Mouse (Mus musculus) lung, adult 2 months (tissue): ENCODE measurements around the gene Elane. TPM values are rescaled to one million over a fixed set of nuclear protein-coding genes. Genes with fewer than 3 reads are reported as not detected.

Source experiments
- DNase-seq: peaks from one replicate; pipeline ENCODE4 v3.0.0; 2022
- H3K4me1 ChIP-seq: fragments of 200-500 bp; 2 replicates; pipeline ENCODE4 v1.6.1; 2011; ENCODE audit warnings: low read length; ENCODE audit not compliant: control insufficient read depth, insufficient read depth
- H3K4me3 ChIP-seq: fragments of 200-500 bp; replicated peaks from 2 replicates; pipeline ENCODE3; 2011; ENCODE audit warnings: low read depth, mild to moderate bottlenecking, control low read depth, low read length; ENCODE audit errors: extremely low read depth
- CTCF ChIP-seq: fragments of 200-500 bp; IDR thresholded peaks from 2 replicates; pipeline ENCODE4 v1.5.1; 2011; ENCODE audit warnings: mild to moderate bottlenecking, low read length, control low read depth; ENCODE audit not compliant: insufficient read depth
- POLR2A ChIP-seq: fragments of 200-500 bp; IDR thresholded peaks from 2 replicates; pipeline ENCODE4 v1.6.1; 2011; ENCODE audit warnings: low read depth, mild to moderate bottlenecking, control low read depth, low read length, borderline replicate concordance; ENCODE audit errors: extremely low read depth
- WGBS: fragments of 180-500 bp; shearing (Covaris S2); methylation state at CpG from one replicate; pipeline ENCODE4 v1.1.7; 2018; 5-methylcytosine and 5-hydroxymethylcytosine counted together
- polyA plus RNA-seq: library from polyadenylated mRNA; depleted of rRNA; stranded (reverse); fragments of >200 nt; gene quantifications from 2 replicates; pipeline ENCODE4 v1.2.3, GENCODE M21; 2012

Gene Elane
- polyA plus RNA-seq, 1 experiment: 0.85 TPM

GRCm38 (mm10) chr10:79918231-79919078 is 32.4 kb downstream of the Elane start:
- peaks cover 13% of the 10 kb centered on the region for H3K4me1 ChIP-seq
- no peak for DNase-seq
- H3K4me3 ChIP-seq: peak overlapping the region; percentile 55
- TF ChIP-seq POLR2A (peak; percentile 48; the same call in 1 of the 2 replicates), CTCF (no peak)
- 22% methylated on average over 35 of the region's 35 CpGs for WGBS

DNA sequence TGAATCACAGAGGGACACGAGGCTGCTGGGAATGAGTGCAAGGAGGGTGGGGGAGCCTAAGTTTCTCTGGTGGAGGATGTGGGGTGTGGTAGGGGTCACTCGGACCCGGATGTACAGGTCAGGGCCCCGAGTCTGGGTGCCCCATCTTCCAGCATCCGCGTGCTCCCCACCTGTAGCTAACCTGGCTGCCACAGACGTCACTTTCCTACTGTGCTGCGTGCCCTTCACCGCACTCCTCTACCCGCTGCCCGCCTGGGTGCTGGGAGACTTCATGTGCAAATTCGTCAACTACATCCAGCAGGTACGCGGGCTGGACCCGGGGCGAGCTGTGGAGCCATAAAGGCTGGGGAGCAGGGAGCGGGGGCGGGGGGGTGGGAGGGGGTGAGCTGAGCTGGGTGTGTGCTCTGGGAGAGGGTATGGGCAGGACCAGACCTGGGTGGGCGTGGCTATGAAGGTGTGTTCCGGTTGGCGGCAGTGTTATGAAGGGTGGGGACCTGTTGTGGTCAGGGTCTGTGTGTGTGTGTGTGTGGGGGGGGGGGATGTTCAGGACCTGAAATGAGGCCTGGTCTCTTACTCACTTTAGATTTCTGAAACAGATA is 33.3 kb downstream of the Elane start:
- DNase-seq: no peak
- TF ChIP-seq POLR2A (no peak), CTCF (no peak)
- Histone ChIP-seq H3K4me3 (peak overlapping the region; percentile 42), H3K4me1 (peaks cover 13% of the 10 kb centered on the region)
- WGBS: 16% methylated on average over 21 of the region's 21 CpGs

- Histone ChIP-seq H3K4me1 (peaks cover 13% of the 10 kb centered on the region), H3K4me3 (no peak overlapping the region)
- no peak for DNase-seq
- 31% methylated on average over 26 of the region's 26 CpGs for WGBS
- TF ChIP-seq POLR2A (no peak), CTCF (no peak)
Observed at GRCm38 (mm10) chr10:79920056-79920890, 34.2 kb downstream of the Elane start.

DNA sequence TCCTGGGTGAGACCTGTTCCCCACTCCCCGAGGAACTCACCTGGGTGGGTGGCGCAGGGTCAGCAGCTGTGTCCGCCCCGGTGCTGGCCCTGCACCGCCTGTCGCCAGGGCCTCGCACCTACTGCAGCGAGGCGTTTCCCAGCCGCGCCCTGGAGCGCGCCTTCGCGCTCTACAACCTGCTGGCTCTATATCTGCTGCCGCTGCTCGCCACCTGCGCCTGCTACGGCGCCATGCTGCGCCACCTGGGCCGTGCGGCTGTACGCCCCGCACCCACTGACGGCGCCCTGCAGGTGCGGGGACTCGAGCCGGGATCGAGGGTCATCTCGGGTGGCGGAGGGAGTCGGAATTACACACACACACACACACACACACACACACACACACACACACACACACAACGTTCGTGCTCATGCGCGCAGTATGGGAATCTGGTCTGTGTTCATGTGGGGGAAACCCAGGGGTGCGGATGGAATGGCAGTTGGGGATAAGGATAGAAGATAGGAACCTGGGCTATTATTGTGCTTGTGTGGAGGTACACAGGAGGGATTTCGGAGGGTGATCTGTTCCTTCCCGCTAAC is 35.0 kb downstream of the Elane start, which contains the start of gene R3hdm4:
Gene R3hdm4 (minus strand): TSS at position 251 of the 578 bp plus-strand sequence.
- Histone ChIP-seq H3K4me3 (no peak within 1 kb of the TSS), H3K4me1 (peaks cover 10% of the 10 kb centered on the region)
- no peak for DNase-seq
- no peak for TF ChIP-seq CTCF
- 16% methylated on average over 41 of the region's 41 CpGs for WGBS

DNA sequence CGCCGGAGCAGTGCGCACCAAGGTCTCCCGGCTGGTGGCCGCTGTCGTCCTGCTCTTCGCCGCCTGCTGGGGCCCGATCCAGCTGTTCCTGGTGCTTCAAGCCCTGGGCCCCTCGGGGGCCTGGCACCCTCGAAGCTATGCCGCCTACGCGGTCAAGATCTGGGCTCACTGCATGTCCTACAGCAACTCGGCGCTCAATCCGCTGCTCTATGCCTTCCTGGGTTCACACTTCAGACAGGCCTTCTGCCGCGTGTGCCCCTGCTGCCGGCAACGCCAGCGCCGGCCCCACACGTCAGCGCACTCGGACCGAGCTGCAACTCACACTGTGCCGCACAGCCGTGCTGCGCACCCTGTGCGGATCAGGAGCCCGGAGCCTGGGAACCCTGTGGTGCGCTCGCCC is 35.5 kb downstream of the Elane start:
- no peak for TF ChIP-seq POLR2A
- TF ChIP-seq CTCF: no peak
- Histone ChIP-seq H3K4me1 (peaks cover 12% of the 10 kb centered on the region), H3K4me3 (no peak overlapping the region)
- 20% methylated on average over 34 of the region's 34 CpGs for WGBS
- DNase-seq: no peak

GRCm38 (mm10) chr10:79924998-79925784 is 39.1 kb downstream of the Elane start:
- TF ChIP-seq CTCF: peak; percentile 91
- TF ChIP-seq POLR2A: no peak
- Histone ChIP-seq H3K4me3 (no peak overlapping the region), H3K4me1 (peaks cover 7% of the 10 kb centered on the region; the same call in 1 of the 2 replicates)
- peak; percentile 94 for DNase-seq
- 10% methylated on average over 29 of the region's 29 CpGs for WGBS

- peaks cover 7% of the 10 kb centered on the region; the same call in 1 of the 2 replicates for H3K4me1 ChIP-seq
- TF ChIP-seq POLR2A (no peak), CTCF (no peak)
- DNase-seq: no peak
- WGBS: 8% methylated on average over 15 of the region's 15 CpGs
- peak overlapping the region; percentile 78 for H3K4me3 ChIP-seq
Observed at GRCm38 (mm10) chr10:79925785-79926490, 39.9 kb downstream of the Elane start.

GRCm38 (mm10) chr10:79926491-79927323 is 40.7 kb downstream of the Elane start, which contains the start of gene Arid3a:
Gene Arid3a (plus strand): TSS chr10:79927043.
- H3K4me3 ChIP-seq: peak within 1 kb of the TSS; percentile 78
- 1% methylated on average over 63 of the region's 63 CpGs for WGBS
- no peak for TF ChIP-seq CTCF
- TF ChIP-seq POLR2A: 0 out of 2 replicates have a peak, but pooled peaks have one; percentile 15
- DNase-seq: peak; percentile 89
- H3K4me1 ChIP-seq: peaks cover 7% of the 10 kb centered on the region; the same call in 1 of the 2 replicates
